Mouse (Mus musculus) myocyte (in vitro differentiated cells): ENCODE data around the gene Eif2b1.

Experiments used
- CEBPB ChIP-seq: IDR thresholded peaks from 2 replicates; pipeline ENCODE4 v1.6.1; 2011; ENCODE audit warnings: mild to moderate bottlenecking, moderate library complexity; ENCODE audit not compliant: poor library complexity, insufficient read depth, severe bottlenecking
- E2F4 ChIP-seq: IDR thresholded peaks from one replicate; pipeline ENCODE4 v1.6.1; 2011; ENCODE audit warnings: mild to moderate bottlenecking, control low read depth, moderate library complexity; ENCODE audit not compliant: insufficient read depth
- MAX ChIP-seq: IDR thresholded peaks from one replicate; pipeline ENCODE4 v1.6.1; 2011; ENCODE audit warnings: low read depth, mild to moderate bottlenecking, control low read depth
- MYOD1 ChIP-seq, 3 experiments: IDR thresholded peaks; one replicate each; pipeline ENCODE4 v1.6.1; 2011; ENCODE audit warnings: control low read depth in 2 of 3, low read depth in 2 of 3, mild to moderate bottlenecking in 2 of 3, moderate library complexity in 1 of 3; ENCODE audit not compliant: insufficient read length in 2 of 3, control insufficient read depth in 1 of 3
- MYOG ChIP-seq, 3 experiments: IDR thresholded peaks; one replicate each; pipeline ENCODE4 v1.6.1; 2011; ENCODE audit warnings: control low read depth in 2 of 3, low read depth in 2 of 3, mild to moderate bottlenecking in 2 of 3; ENCODE audit not compliant: insufficient read length in 2 of 3, control insufficient read depth in 1 of 3, insufficient read depth in 1 of 3
- POLR2A ChIP-seq: IDR thresholded peaks from one replicate; pipeline ENCODE4 v1.6.1; 2011; ENCODE audit warnings: low read depth, mild to moderate bottlenecking, control low read depth, moderate library complexity; ENCODE audit not compliant: insufficient read length
- POLR2AphosphoS2 ChIP-seq: IDR thresholded peaks from one replicate; pipeline ENCODE4 v1.6.1; 2011; ENCODE audit warnings: low read depth, control low read depth; ENCODE audit not compliant: insufficient read length
- REST ChIP-seq: IDR thresholded peaks from one replicate; pipeline ENCODE4 v1.6.1; 2011; ENCODE audit warnings: mild to moderate bottlenecking, control low read depth, moderate library complexity; ENCODE audit not compliant: insufficient read depth, insufficient read length
- TCF12 ChIP-seq: IDR thresholded peaks from one replicate; pipeline ENCODE4 v1.6.1; 2011; ENCODE audit warnings: mild to moderate bottlenecking, control low read depth; ENCODE audit not compliant: poor library complexity, insufficient read depth, severe bottlenecking

DNA sequence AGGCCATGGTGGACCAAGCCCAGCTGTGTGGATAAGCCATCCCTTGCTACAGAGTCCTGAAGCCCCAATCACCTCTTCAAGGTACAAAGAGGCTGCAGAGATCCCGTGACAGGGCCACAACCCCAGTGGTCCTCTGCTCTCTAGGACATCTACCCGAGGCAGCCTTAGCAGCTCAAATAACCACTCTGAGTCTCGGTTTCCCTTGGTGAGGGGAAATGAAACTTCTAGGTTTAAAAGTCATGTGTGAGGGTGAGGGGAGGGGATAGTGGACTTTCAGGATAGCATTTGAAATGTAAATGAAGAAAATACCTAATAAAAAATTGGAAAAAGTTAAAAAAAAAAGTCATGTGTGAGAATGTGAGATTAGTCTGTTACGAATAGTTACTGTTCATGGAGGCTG lies 57.3 kb downstream of the Eif2b1 start:
- TF ChIP-seq POLR2A: no peak
- TF ChIP-seq CEBPB: no peak
- no peak for TF ChIP-seq MYOG (IDR thresholded peaks at IDR 0.05; ENCODE audit: control insufficient read depth in 1 of 3, insufficient read depth in 1 of 3, insufficient read length in 2 of 3, low read depth in 2 of 3)
- no peak for TF ChIP-seq POLR2AphosphoS2
- TF ChIP-seq MAX: no peak
- no peak for TF ChIP-seq TCF12
- no peak for TF ChIP-seq E2F4
- no peak for TF ChIP-seq MYOD1 (IDR thresholded peaks at IDR 0.05; ENCODE audit: control insufficient read depth in 1 of 3, insufficient read length in 2 of 3, low read depth in 2 of 3)
- no peak for TF ChIP-seq REST
